Comparison of ENCODE assay signal across 8 mouse cellular contexts in the genomic region with DNA sequence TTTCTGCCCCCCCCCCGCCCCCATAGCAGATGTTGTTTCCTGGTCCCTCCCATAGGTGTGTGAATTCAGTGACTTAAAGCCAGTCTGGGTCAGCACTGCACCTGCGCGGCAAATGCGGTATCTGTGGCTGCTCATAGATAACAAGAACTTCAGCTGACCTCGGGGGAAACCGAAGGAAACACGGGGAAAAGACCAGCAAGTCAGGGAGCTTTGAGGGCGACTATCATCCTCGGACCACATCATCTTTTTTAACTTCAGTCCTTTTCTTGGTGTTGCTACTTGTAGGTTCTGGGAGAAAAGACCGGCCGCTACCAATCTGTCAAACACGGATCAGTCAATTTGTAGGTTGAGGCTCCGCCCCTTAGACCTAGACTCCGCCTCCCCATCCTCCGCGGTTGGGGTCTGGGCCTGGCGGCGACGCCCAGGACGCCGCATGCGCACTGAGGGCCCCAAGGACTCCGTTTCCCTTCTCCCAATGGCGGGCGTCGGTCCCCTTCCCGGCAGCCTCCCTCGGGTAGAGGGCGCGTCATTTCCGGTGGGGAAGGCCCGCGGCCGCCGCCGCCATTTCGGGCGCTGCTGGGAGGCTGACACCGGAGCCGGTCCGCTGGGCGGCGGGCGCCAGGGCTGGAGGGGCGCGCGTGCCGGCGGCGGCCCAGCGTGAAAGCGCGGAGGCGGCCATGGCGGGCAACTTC. TPM values are rescaled to one million over a fixed set of nuclear protein-coding genes. Genes with fewer than 3 reads are reported as not detected.
DNase-seq lines count a peak whose midpoint lies in the region; ATAC-seq lines count a peak whose summit lies in the region.

A gene (plus strand): TSS at position 513 of the 692 bp plus-strand sequence.

- H3K9me3 ChIP-seq in forebrain, embryonic 11.5 days (ENCODE audit: control insufficient read depth, low read length): no peaks in the 10 kb centered on the region
- H3K9me3 ChIP-seq in heart, embryonic 16.5 days (replicated peaks; ENCODE audit: control insufficient read depth, low read length): no peaks in the 10 kb centered on the region
- no peaks in the 10 kb centered on the region for H3K9me3 ChIP-seq in liver, embryonic 15.5 days (replicated peaks)
- H3K9me3 ChIP-seq in neural tube, embryonic 12.5 days: no peaks in the 10 kb centered on the region

- WGBS in forebrain, embryonic 11.5 days: under 1% methylated on average over 55 of the region's 55 CpGs
- under 1% methylated on average over 55 of the region's 55 CpGs for WGBS in heart, embryonic 16.5 days
- under 1% methylated on average over 55 of the region's 55 CpGs for WGBS in liver, embryonic 15.5 days (ENCODE audit: insufficient replicate concordance)
- under 1% methylated on average over 55 of the region's 55 CpGs for WGBS in neural tube, embryonic 12.5 days

- peak; percentile 98 to 99 for DNase-seq in CD8-positive naive resting alpha-beta T cell, adult 2 months (ENCODE audit: low read depth in 2 of 2, low spot score in 2 of 2)
- DNase-seq in c-Kit-positive CD71-negative TER-119-negative erythroid progenitor cells, embryonic 14.5 days (ENCODE audit: low read depth): peak; percentile 98
- DNase-seq in forebrain, embryonic 11.5 days (ENCODE audit: low spot score): peak; percentile 99
- DNase-seq in kidney, postnatal 36 days: peak; percentile 98 to 99
- DNase-seq in telencephalon, adult 2 months (ENCODE audit: low read depth, low spot score): peak; percentile 95

- peak within 1 kb of the TSS; percentile 83 for H3K4me2 ChIP-seq in forebrain, embryonic 11.5 days (ENCODE audit: low read depth, low read length, severe bottlenecking)
- peak within 1 kb of the TSS; percentile 92 for H3K4me2 ChIP-seq in heart, embryonic 16.5 days (ENCODE audit: low read depth, low read length)
- peak within 1 kb of the TSS; percentile 83 for H3K4me2 ChIP-seq in liver, embryonic 15.5 days
- peak within 1 kb of the TSS; percentile 93 for H3K4me2 ChIP-seq in neural tube, embryonic 12.5 days (replicated peaks)

- H3K27me3 ChIP-seq in forebrain, embryonic 11.5 days (ENCODE audit: control insufficient read depth, insufficient read depth, low read length): no peaks in the 10 kb centered on the region
- H3K27me3 ChIP-seq in heart, embryonic 16.5 days (ENCODE audit: control insufficient read depth, insufficient read depth, low read length): no peaks in the 10 kb centered on the region
- no peaks in the 10 kb centered on the region for H3K27me3 ChIP-seq in liver, embryonic 15.5 days
- H3K27me3 ChIP-seq in neural tube, embryonic 12.5 days (replicated peaks): no peaks in the 10 kb centered on the region

- H3K4me3 ChIP-seq in forebrain, embryonic 11.5 days (ENCODE audit: low read depth, low read length): peak within 1 kb of the TSS; percentile 98
- H3K4me3 ChIP-seq in heart, embryonic 16.5 days (ENCODE audit: low read length): peak within 1 kb of the TSS; percentile 99
- peak within 1 kb of the TSS; percentile 97 for H3K4me3 ChIP-seq in liver, embryonic 15.5 days (replicated peaks)
- H3K4me3 ChIP-seq in neural tube, embryonic 12.5 days: peak within 1 kb of the TSS; percentile 97

- H3K9ac ChIP-seq in forebrain, embryonic 11.5 days (ENCODE audit: low read length): peak within 1 kb of the TSS; percentile 93
- peak within 1 kb of the TSS; percentile 100 for H3K9ac ChIP-seq in heart, embryonic 16.5 days (ENCODE audit: low read length)
- peak within 1 kb of the TSS; percentile 99 for H3K9ac ChIP-seq in liver, embryonic 15.5 days
- H3K9ac ChIP-seq in neural tube, embryonic 12.5 days: peak within 1 kb of the TSS; percentile 95

- peak within 1 kb of the TSS; percentile 78 for H3K27ac ChIP-seq in forebrain, embryonic 11.5 days (ENCODE audit: low read depth, low read length)
- H3K27ac ChIP-seq in heart, embryonic 16.5 days (ENCODE audit: low read length): peak within 1 kb of the TSS; percentile 98
- H3K27ac ChIP-seq in liver, embryonic 15.5 days (replicated peaks): peak within 1 kb of the TSS; percentile 94
- H3K27ac ChIP-seq in neural tube, embryonic 12.5 days: peak within 1 kb of the TSS; percentile 82

- H3K36me3 ChIP-seq in forebrain, embryonic 11.5 days (ENCODE audit: control insufficient read depth, insufficient read depth, low read length): peaks cover 3% of the 10 kb centered on the region; the same call in 1 of the 2 replicates
- peaks cover 6% of the 10 kb centered on the region; the same call in 1 of the 2 replicates for H3K36me3 ChIP-seq in heart, embryonic 16.5 days (ENCODE audit: control insufficient read depth, insufficient read depth)
- H3K36me3 ChIP-seq in liver, embryonic 15.5 days (replicated peaks): peaks cover 25% of the 10 kb centered on the region
- H3K36me3 ChIP-seq in neural tube, embryonic 12.5 days: 0 out of 2 replicates have a peak, but pooled peaks cover 6% of the 10 kb centered on the region

- peaks cover 4% of the 10 kb centered on the region; the same call in 1 of the 2 replicates for H3K4me1 ChIP-seq in forebrain, embryonic 11.5 days (replicated peaks; ENCODE audit: control insufficient read depth, insufficient read depth, low read length)
- peaks cover 20% of the 10 kb centered on the region for H3K4me1 ChIP-seq in heart, embryonic 16.5 days (ENCODE audit: control insufficient read depth, insufficient read depth, low read length)
- peaks cover 40% of the 10 kb centered on the region for H3K4me1 ChIP-seq in liver, embryonic 15.5 days (replicated peaks)
- H3K4me1 ChIP-seq in neural tube, embryonic 12.5 days: peaks cover 12% of the 10 kb centered on the region

- ATAC-seq in forebrain, embryonic 11.5 days (replicated peaks; ENCODE audit: low FRiP score): peak; percentile 97
- peak; percentile 98 for ATAC-seq in heart, embryonic 16.5 days (replicated peaks; ENCODE audit: extremely low read depth, insufficient read depth, low FRiP score)
- ATAC-seq in liver, embryonic 15.5 days (ENCODE audit: insufficient read depth): peak; percentile 97
- peak; percentile 97 for ATAC-seq in neural tube, embryonic 12.5 days (ENCODE audit: low FRiP score, low read depth)

RNA-seq across cellular contexts. Expression of the gene that starts here (rescaled TPM):
- polyA plus RNA-seq in forebrain, embryonic 11.5 days (2014; fragmentation: Nextera tagmentation; extraction: Ambion mirVana): 140 and 143 TPM in 2 replicates
- 99.6 and 101 TPM in 2 replicates for polyA plus RNA-seq in heart, embryonic 16.5 days (2015; fragmentation: Nextera tagmentation; extraction: Ambion mirVana)
- 32.3 and 33.9 TPM in 2 replicates for polyA plus RNA-seq in liver, embryonic 15.5 days (2015; fragmentation: Nextera tagmentation; extraction: Ambion mirVana)
- polyA plus RNA-seq in neural tube, embryonic 12.5 days (2016; fragmentation: Nextera tagmentation; extraction: Ambion mirVana): 127 and 137 TPM in 2 replicates

Comparison
In these comparisons a context has a peak if more than half of its experiments do, and no peak if none do; other contexts are left out.
1. Peak in every context shown above with its lines: DNase-seq, ATAC-seq, H3K4me3 ChIP-seq and H3K27ac ChIP-seq.